ENCODE assay signal across 8 mouse cellular contexts in the genomic region with DNA sequence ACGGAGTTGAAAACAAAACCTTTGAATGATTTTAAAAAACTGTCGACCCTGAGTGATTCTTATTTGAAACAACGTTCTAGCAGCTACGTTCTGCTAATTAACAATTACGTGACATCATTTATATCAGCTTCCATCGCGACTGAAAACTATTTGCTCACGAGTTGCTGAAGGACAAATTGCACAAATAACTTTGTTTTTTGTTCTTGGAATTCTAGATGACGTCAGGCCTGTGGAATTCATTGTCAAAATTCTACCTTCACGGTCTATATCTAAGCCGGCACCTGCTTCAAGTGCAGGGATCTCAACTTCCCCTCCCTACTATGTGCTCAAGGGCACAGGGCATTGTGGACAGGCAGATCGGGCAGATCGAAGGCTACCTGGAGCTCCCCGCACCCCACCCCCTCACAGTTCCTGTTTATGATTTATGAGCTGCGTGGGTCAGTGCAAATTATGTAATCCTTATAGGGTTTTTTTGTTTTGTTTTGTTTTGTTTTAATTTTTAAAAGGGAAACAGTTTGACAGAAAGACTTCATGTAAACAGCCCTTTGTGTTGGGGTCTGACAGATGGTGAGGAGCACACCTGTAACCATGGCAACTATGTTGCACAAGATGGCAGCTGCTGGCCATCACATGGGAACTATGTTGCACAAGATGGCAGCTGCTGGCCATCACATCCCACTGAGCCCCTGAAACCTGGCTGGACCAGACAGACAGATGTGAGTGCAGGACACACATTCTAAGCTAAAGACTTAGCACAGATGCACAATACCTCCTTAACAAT. TPM values are rescaled to one million over a fixed set of nuclear protein-coding genes. Genes with fewer than 3 reads are reported as not detected.
DNase-seq lines count a peak whose midpoint lies in the region; ATAC-seq and TF ChIP-seq lines count a peak whose summit lies in the region.

No protein-coding gene starts in this region.

- H3K9me3 ChIP-seq in hindbrain, embryonic 10.5 days, result no peaks in the 10 kb centered on the region
- no peaks in the 10 kb centered on the region for H3K9me3 ChIP-seq in lung, embryonic 14.5 days (ENCODE audit: low read depth, low read length)
- H3K9me3 ChIP-seq in stomach, embryonic 16.5 days (replicated peaks; ENCODE audit: control insufficient read depth, low read length), result no peaks in the 10 kb centered on the region

- H3K79me3 ChIP-seq in C2C12 (ENCODE audit: low read depth), result no peaks in the 10 kb centered on the region

- peaks cover 24% of the 10 kb centered on the region for H3K4me1 ChIP-seq in hindbrain, embryonic 10.5 days (replicated peaks)
- peaks cover 9% of the 10 kb centered on the region; the same call in 1 of the 2 replicates for H3K4me1 ChIP-seq in lung, embryonic 14.5 days (ENCODE audit: insufficient read depth)
- peaks cover 3% of the 10 kb centered on the region; the same call in 1 of the 2 replicates for H3K4me1 ChIP-seq in stomach, embryonic 16.5 days (ENCODE audit: control insufficient read depth, insufficient read depth, low read length)

- H3K4me3 ChIP-seq in C2C12 (ENCODE audit: insufficient read depth, poor library complexity, severe bottlenecking), result no peak overlapping the region
- no peak overlapping the region for H3K4me3 ChIP-seq in hindbrain, embryonic 10.5 days
- H3K4me3 ChIP-seq in lung, embryonic 14.5 days (ENCODE audit: low read depth, low read length), result no peak overlapping the region
- H3K4me3 ChIP-seq in stomach, embryonic 16.5 days (replicated peaks; ENCODE audit: low read length), result no peak overlapping the region

- H3K4me2 ChIP-seq in lung, embryonic 14.5 days, result no peak overlapping the region
- no peak overlapping the region for H3K4me2 ChIP-seq in stomach, embryonic 16.5 days (ENCODE audit: low read depth, low read length)

- TF ChIP-seq CTCF in C2C12 (IDR thresholded peaks at IDR 0.05; ENCODE audit: control insufficient read depth, insufficient read depth, insufficient read length), result no peak
- TF ChIP-seq CTCF in lung, embryonic 14.5 days (IDR thresholded peaks at IDR 0.05; ENCODE audit: low read depth), result no peak

- WGBS in hindbrain, embryonic 10.5 days, result 82% methylated on average over 15 of the region's 15 CpGs
- WGBS in lung, embryonic 14.5 days, result 41% methylated on average over 15 of the region's 15 CpGs
- 52% methylated on average over 15 of the region's 15 CpGs for WGBS in stomach, embryonic 16.5 days

- H3ac ChIP-seq in C2C12 (ENCODE audit: control insufficient read depth, insufficient read length, low read depth), result no peak overlapping the region

- no peak overlapping the region for H3K9ac ChIP-seq in lung, embryonic 14.5 days
- no peak overlapping the region for H3K9ac ChIP-seq in stomach, embryonic 16.5 days (ENCODE audit: low read length)

- peak; percentile 52 for DNase-seq in 3T3-L1 (ENCODE audit: low read depth, low spot score)
- DNase-seq in hindbrain, embryonic 10.5 days (ENCODE audit: low spot score), result peak; percentile 41
- peak; percentile 77 for DNase-seq in lung, embryonic 14.5 days
- no peak for DNase-seq in thymus, postnatal 4 days
- DNase-seq in ovary, adult 18-20 months (ENCODE audit: low spot score), result no peak

- no peaks in the 10 kb centered on the region for H3K27me3 ChIP-seq in C2C12 (ENCODE audit: control insufficient read depth, insufficient read depth, insufficient read length)
- no peaks in the 10 kb centered on the region for H3K27me3 ChIP-seq in hindbrain, embryonic 10.5 days (ENCODE audit: insufficient read depth, poor library complexity, severe bottlenecking)
- no peaks in the 10 kb centered on the region for H3K27me3 ChIP-seq in lung, embryonic 14.5 days (ENCODE audit: insufficient read depth, low read length)
- no peaks in the 10 kb centered on the region for H3K27me3 ChIP-seq in stomach, embryonic 16.5 days (ENCODE audit: control insufficient read depth, insufficient read depth, low read length)

- H3K36me3 ChIP-seq in C2C12 (ENCODE audit: control insufficient read depth, insufficient read depth), result no peaks in the 10 kb centered on the region
- H3K36me3 ChIP-seq in hindbrain, embryonic 10.5 days, result peaks cover 33% of the 10 kb centered on the region; the same call in 1 of the 2 replicates
- H3K36me3 ChIP-seq in lung, embryonic 14.5 days (ENCODE audit: insufficient read depth), result no peaks in the 10 kb centered on the region
- no peaks in the 10 kb centered on the region for H3K36me3 ChIP-seq in stomach, embryonic 16.5 days (ENCODE audit: control insufficient read depth, insufficient read depth, low read length)

- 0 out of 2 replicates have a peak, but pooled peaks have one; percentile 36 for ATAC-seq in lung, embryonic 14.5 days (ENCODE audit: insufficient read depth)
- ATAC-seq in stomach, embryonic 16.5 days (ENCODE audit: insufficient read depth, low FRiP score), result no peak
- no peak for ATAC-seq in activated CD4-positive, CD25-positive, alpha-beta regulatory T cell, adult 4 months

- no peaks in the 10 kb centered on the region for H3K79me2 ChIP-seq in C2C12 (ENCODE audit: control insufficient read depth, insufficient read depth)

- peak overlapping the region; percentile 62 for H3K27ac ChIP-seq in hindbrain, embryonic 10.5 days
- H3K27ac ChIP-seq in lung, embryonic 14.5 days (ENCODE audit: low read depth), result peak overlapping the region; percentile 86
- peak overlapping the region; percentile 6; the same call in 1 of the 2 replicates for H3K27ac ChIP-seq in stomach, embryonic 16.5 days (ENCODE audit: low read length)

TF ChIP-seq in C2C12, 6 proteins besides CTCF, POLR2A, EP300 and RAD21:
- TF ChIP-seq MAX (IDR thresholded peaks at IDR 0.05), result no peak
- no peak for TF ChIP-seq FOSL1 (IDR thresholded peaks at IDR 0.05; ENCODE audit: insufficient read depth, low read length, poor library complexity, severe bottlenecking)
- TF ChIP-seq CEBPB (IDR thresholded peaks at IDR 0.05; ENCODE audit: low read depth), result peak; percentile 39
- no peak for TF ChIP-seq USF1 (IDR thresholded peaks at IDR 0.05; ENCODE audit: low read depth)
- no peak for TF ChIP-seq MYOG (IDR thresholded peaks at IDR 0.05; ENCODE audit: control insufficient read depth, extremely low read depth, insufficient read length)
- TF ChIP-seq MYOD1 (IDR thresholded peaks at IDR 0.05; ENCODE audit: control insufficient read depth, insufficient read length, low read depth), result peak; percentile 40

RNA-seq across cellular contexts. Expression of gene F2r, which starts 21.2 kb away (rescaled TPM):
- 97.4 TPM for polyA plus RNA-seq in C2C12 (2012; fragmentation: generic; extraction: Trizol)
- 93.4 and 117 TPM in 2 replicates for polyA plus RNA-seq in hindbrain, embryonic 10.5 days (2016; fragmentation: Nextera tagmentation; extraction: Ambion mirVana)
- polyA plus RNA-seq in lung, embryonic 14.5 days (2014; fragmentation: Nextera tagmentation; extraction: Ambion mirVana), result 109 and 110 TPM in 2 replicates
- 62.5 and 65.0 TPM in 2 replicates for polyA plus RNA-seq in stomach, embryonic 16.5 days (2015; fragmentation: Nextera tagmentation; extraction: Ambion mirVana)
- polyA plus RNA-seq in activated CD4-positive, CD25-positive, alpha-beta regulatory T cell, adult 4 months (2017; shearing (Covaris generic)), result 10 to 100 TPM; 32.9 to 37.3 TPM

RNA-seq across cellular contexts. Expression of gene F2rl2, which starts 57.1 kb away (rescaled TPM):
- 0.50 TPM for polyA plus RNA-seq in C2C12 (2012; fragmentation: generic; extraction: Trizol)
- 1.7 and 1.8 TPM in 2 replicates for polyA plus RNA-seq in hindbrain, embryonic 10.5 days (2016; fragmentation: Nextera tagmentation; extraction: Ambion mirVana)
- 0.91 and 1.3 TPM in 2 replicates for polyA plus RNA-seq in lung, embryonic 14.5 days (2014; fragmentation: Nextera tagmentation; extraction: Ambion mirVana)
- polyA plus RNA-seq in stomach, embryonic 16.5 days (2015; fragmentation: Nextera tagmentation; extraction: Ambion mirVana), result 0.28 and 0.31 TPM in 2 replicates
- polyA plus RNA-seq in activated CD4-positive, CD25-positive, alpha-beta regulatory T cell, adult 4 months (2017; shearing (Covaris generic)), result 1 to 10 TPM; 8.3 to 9.3 TPM

Comparison
In these comparisons a context has a peak if more than half of its experiments do, and no peak if none do; other contexts are left out.
1. DNase-seq: peak in 3T3-L1 (single experiment), hindbrain, embryonic 10.5 days (single experiment) and lung, embryonic 14.5 days (single experiment); none in thymus, postnatal 4 days (single experiment) and ovary, adult 18-20 months (single experiment).
2. H3K27ac ChIP-seq: peak in every context shown above with its lines; median percentile 86 in lung, embryonic 14.5 days; 62 in hindbrain, embryonic 10.5 days; 6 in stomach, embryonic 16.5 days.